Mouse (Mus musculus) midbrain, postnatal 0 days (tissue): Measurements from ENCODE around the gene Cd300c. TPM values are rescaled to one million over a fixed set of nuclear protein-coding genes. Genes with fewer than 3 reads are reported as not detected.
"Not testable (repeated sequence)": the region's sequence is repeated elsewhere in the genome, so short reads cannot be mapped to it uniquely, and the experiment has no call there.

Source experiments
- ATAC-seq: fragments of 200-750 bp; cut with Nextera tagmentation; 2 replicates; pipeline ENCODE4 v1.8.0; 2017; ENCODE audit warnings: moderate number of reproducible peaks, mild to moderate bottlenecking, moderate TSS enrichment, moderate library complexity; ENCODE audit not compliant: low FRiP score
- DNase-seq: peaks from one replicate; pipeline ENCODE4 v3.0.0-alpha.2; 2015; ENCODE audit warnings: low spot score
- H3K27ac ChIP-seq: fragments of 300-500 bp; sonication (generic); 2 replicates; pipeline ENCODE4 v1.5.1; 2014; ENCODE audit warnings: low read depth, mild to moderate bottlenecking, low read length, mixed read lengths
- H3K27me3 ChIP-seq: fragments of 300-500 bp; sonication (generic); 2 replicates; pipeline ENCODE4 v1.6.1; 2014; ENCODE audit warnings: low read length, control low read depth, mixed read lengths; ENCODE audit not compliant: insufficient read depth
- H3K36me3 ChIP-seq: fragments of 300-500 bp; sonication (generic); 2 replicates; pipeline ENCODE4 v1.6.1; 2014; ENCODE audit warnings: low read length, control low read depth, mixed read lengths; ENCODE audit not compliant: insufficient read depth
- H3K4me1 ChIP-seq: fragments of 300-500 bp; sonication (generic); 2 replicates; pipeline ENCODE4 v1.6.1; 2014; ENCODE audit warnings: mild to moderate bottlenecking, control low read depth, antibody characterized with exemption, low read length, mixed read lengths; ENCODE audit not compliant: insufficient read depth
- H3K4me2 ChIP-seq: fragments of 300-500 bp; sonication (generic); 2 replicates; pipeline ENCODE4 v1.6.1; 2014; ENCODE audit warnings: low read depth, mild to moderate bottlenecking, low read length, mixed read lengths; ENCODE audit not compliant: poor library complexity, severe bottlenecking
- H3K4me3 ChIP-seq: fragments of 300-500 bp; sonication (generic); 2 replicates; pipeline ENCODE4 v1.5.1; 2014; ENCODE audit warnings: low read depth, mild to moderate bottlenecking, low read length, moderate library complexity
- H3K9ac ChIP-seq: fragments of 300-500 bp; sonication (generic); replicated peaks from 2 replicates; pipeline ENCODE4 v1.6.1; 2014; ENCODE audit warnings: mild to moderate bottlenecking, low read length, moderate library complexity, mixed read lengths; ENCODE audit not compliant: poor library complexity, severe bottlenecking
- H3K9me3 ChIP-seq: fragments of 300-500 bp; sonication (generic); 2 replicates; pipeline ENCODE4 v1.6.1; 2016; ENCODE audit warnings: low read length, control low read depth
- CTCF ChIP-seq: IDR thresholded peaks from 2 replicates; pipeline ENCODE4 v1.5.1; 2016; ENCODE audit warnings: antibody characterized with exemption, mild to moderate bottlenecking
- WGBS: fragments of 180-500 bp; shearing (Covaris S2); extraction: QIAGEN DNeasy Blood & Tissue Kit; methylation state at CpG from one replicate; pipeline ENCODE4 v1.1.7; 2014; 5-methylcytosine and 5-hydroxymethylcytosine counted together
- polyA plus RNA-seq: library from polyadenylated mRNA; unstranded; fragments of >200 nt; fragmentation: Nextera tagmentation; extraction: Ambion mirVana; gene quantifications from 2 replicates; pipeline ENCODE4 v1.2.1, GENCODE M21; 2015
- total RNA-seq: library from RNA; depleted of rRNA; stranded (reverse); fragments of >200 nt; gene quantifications from 2 replicates; pipeline ENCODE4 v1.2.3, GENCODE M21; 2014; rRNA removed

Gene Cd300c
- total RNA-seq (not detected in 2 replicates), polyA plus RNA-seq (not detected in 2 replicates)

- no peak for DNase-seq
- Histone ChIP-seq H3K9ac (no peak within 1 kb of the TSS), H3K27ac (no peak within 1 kb of the TSS), H3K9me3 (no peaks in the 10 kb centered on the region; the same call in 1 of the 2 replicates), H3K4me3 (no peak within 1 kb of the TSS), H3K27me3 (no peaks in the 10 kb centered on the region), H3K36me3 (no peaks in the 10 kb centered on the region), H3K4me1 (no peaks in the 10 kb centered on the region), H3K4me2 (no peak within 1 kb of the TSS)
- TF ChIP-seq CTCF, result no peak
- no peak for ATAC-seq
- 86% methylated on average over 9 of the region's 9 CpGs for WGBS
Measured at GRCm38 (mm10) chr11:114968752-114969207, at the start of gene Cd300c. Cd300c (minus strand) TSS chr11:114969157.

GRCm38 (mm10) chr11:115016093-115016492, 47.1 kb upstream of the Cd300c start, which contains the start of gene Cd300ld2:
Cd300ld2 (minus strand) TSS chr11:115016193.
- no CpG with 5 or more reads among the region's 7 CpGs for WGBS
- not testable (repeated sequence) for H3K9ac ChIP-seq, H3K27me3 ChIP-seq

DNA sequence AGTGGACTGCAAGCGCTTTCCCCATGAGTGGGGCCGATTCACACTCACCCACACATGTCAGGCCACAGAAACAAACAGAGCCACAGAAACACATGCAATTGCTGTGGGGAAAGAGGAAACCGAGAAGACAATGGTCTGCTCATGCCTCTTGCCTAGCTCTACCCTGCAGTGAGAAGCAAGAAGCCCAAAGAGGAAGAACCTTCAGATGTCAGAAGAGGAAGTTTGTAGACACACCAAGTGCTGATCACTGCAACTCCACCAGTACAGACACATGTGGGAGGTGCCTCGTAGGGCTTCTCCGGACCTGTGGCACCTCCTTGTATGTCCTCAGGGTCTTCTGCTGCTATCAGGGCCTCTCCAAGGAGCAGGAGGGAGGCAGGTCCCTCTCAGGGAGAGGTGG, 35.1 kb upstream of the Cd300c start:
- no peaks in the 10 kb centered on the region for H3K4me1 ChIP-seq
- 84% methylated on average over 5 of the region's 5 CpGs for WGBS
- no peak overlapping the region for H3K4me2 ChIP-seq
- no peak overlapping the region for H3K4me3 ChIP-seq
- no peaks in the 10 kb centered on the region for H3K36me3 ChIP-seq
- ATAC-seq (no peak), DNase-seq (no peak)
- H3K27me3 ChIP-seq, result no peaks in the 10 kb centered on the region
- no peak overlapping the region for H3K27ac ChIP-seq
- no peak for TF ChIP-seq CTCF
- H3K9me3 ChIP-seq, result no peaks in the 10 kb centered on the region
- no peak overlapping the region for H3K9ac ChIP-seq

More at GRCm38 (mm10) chr11:115016093-115016492, 47.1 kb upstream of the Cd300c start, which contains the start of gene Cd300ld2:
- ATAC-seq, DNase-seq, H3K9me3 ChIP-seq, H3K4me3 ChIP-seq, H3K36me3 ChIP-seq, H3K4me1 ChIP-seq, H3K4me2 ChIP-seq, H3K27ac ChIP-seq: not testable (repeated sequence)

- H3K27ac ChIP-seq, result no peak within 1 kb of the TSS
- ATAC-seq, result no peak
- no peaks in the 10 kb centered on the region for H3K4me1 ChIP-seq
- H3K9me3 ChIP-seq, result no peaks in the 10 kb centered on the region
- DNase-seq, result no peak
- WGBS, result 82% methylated on average over 7 of the region's 7 CpGs
- TF ChIP-seq CTCF, result no peak
- no peak within 1 kb of the TSS for H3K4me3 ChIP-seq
- H3K36me3 ChIP-seq, result no peaks in the 10 kb centered on the region
- no peak within 1 kb of the TSS for H3K9ac ChIP-seq
- H3K4me2 ChIP-seq, result no peak within 1 kb of the TSS
- no peaks in the 10 kb centered on the region for H3K27me3 ChIP-seq
Measured at GRCm38 (mm10) chr11:115001474-115002040, 32.6 kb upstream of the Cd300c start, which contains the start of gene Cd300c2. Cd300c2 (minus strand) TSS chr11:115001880.

GRCm38 (mm10) chr11:114989793-114990192, 20.8 kb upstream of the Cd300c start, which contains the start of gene Cd300ld:
Cd300ld (minus strand) TSS chr11:114989922.
- Histone ChIP-seq H3K9ac (no peak within 1 kb of the TSS), H3K4me1 (no peaks in the 10 kb centered on the region), H3K36me3 (no peaks in the 10 kb centered on the region), H3K4me2 (no peak within 1 kb of the TSS), H3K9me3 (no peaks in the 10 kb centered on the region), H3K27ac (no peak within 1 kb of the TSS), H3K4me3 (no peak within 1 kb of the TSS), H3K27me3 (no peaks in the 10 kb centered on the region)
- no peak for TF ChIP-seq CTCF
- 80% methylated on average over 4 of the region's 4 CpGs for WGBS
- no peak for DNase-seq
- ATAC-seq, result no peak

DNA sequence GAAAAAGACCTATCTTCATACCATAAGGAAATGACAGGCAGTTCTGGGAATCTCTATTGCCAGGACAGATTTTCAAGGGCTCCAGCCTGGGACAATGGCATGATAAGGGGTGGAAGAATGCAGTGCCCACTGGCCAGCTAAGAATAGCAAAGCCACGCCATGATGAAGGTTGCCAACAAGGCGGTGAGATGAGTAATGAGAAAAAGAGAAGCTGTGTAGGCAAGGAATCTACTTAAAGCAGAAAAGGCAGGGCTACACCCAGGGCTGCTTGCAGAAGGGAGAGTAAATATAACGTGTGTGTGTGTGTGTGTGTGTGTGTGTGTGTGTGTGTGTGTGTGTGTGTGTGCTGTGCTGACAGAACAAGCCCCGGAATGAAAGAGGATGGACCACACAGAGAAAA, 12.9 kb upstream of the Cd300c start:
- peaks cover 17% of the 10 kb centered on the region; the same call in 1 of the 2 replicates for H3K9me3 ChIP-seq
- 73% methylated on average over 4 of the region's 4 CpGs for WGBS
- H3K4me2 ChIP-seq, result no peak overlapping the region
- no peak for ATAC-seq
- no peak for DNase-seq
- H3K27me3 ChIP-seq, result no peaks in the 10 kb centered on the region
- no peak for TF ChIP-seq CTCF
- H3K4me3 ChIP-seq, result no peak overlapping the region
- H3K36me3 ChIP-seq, result no peaks in the 10 kb centered on the region
- H3K9ac ChIP-seq, result no peak overlapping the region
- H3K4me1 ChIP-seq, result no peaks in the 10 kb centered on the region
- no peak overlapping the region for H3K27ac ChIP-seq
